Mouse (Mus musculus): Measurements from ENCODE around the gene Xpa. TPM values are rescaled to one million over a fixed set of nuclear protein-coding genes. Genes with fewer than 3 reads are reported as not detected.

Xpa gene
- polyA plus RNA-seq, 1 experiment from 2014 or later = 27.4 TPM

- no peaks in the 10 kb centered on the region for H3K4me1 ChIP-seq
- H3K9ac ChIP-seq (replicated peaks) = no peak overlapping the region
- no peak overlapping the region for H3K4me2 ChIP-seq
- no peaks in the 10 kb centered on the region for H3K27me3 ChIP-seq (replicated peaks)
- no peaks in the 10 kb centered on the region for H3K9me3 ChIP-seq (replicated peaks)
- 87% methylated on average over 9 of the region's 9 CpGs for WGBS
- no peak overlapping the region for H3K4me3 ChIP-seq (replicated peaks)
- H3K27ac ChIP-seq (replicated peaks) = no peak overlapping the region
- no peak for ATAC-seq (ENCODE audit: low FRiP score)
- peaks cover 82% of the 10 kb centered on the region for H3K36me3 ChIP-seq
These were observed 10.2 kb downstream of the Xpa start for GRCm38 (mm10) chr4:46185890-46186289.

- peaks cover 78% of the 10 kb centered on the region for H3K36me3 ChIP-seq
- H3K27me3 ChIP-seq (replicated peaks) = no peaks in the 10 kb centered on the region
- no peak overlapping the region for H3K27ac ChIP-seq (replicated peaks)
- H3K4me2 ChIP-seq = no peak overlapping the region
- 81% methylated on average over 8 of the region's 8 CpGs for WGBS
- no peaks in the 10 kb centered on the region for H3K9me3 ChIP-seq (replicated peaks)
- H3K4me3 ChIP-seq (replicated peaks) = no peak overlapping the region
- H3K9ac ChIP-seq (replicated peaks) = no peak overlapping the region
- no peak for ATAC-seq (ENCODE audit: low FRiP score)
- H3K4me1 ChIP-seq = no peaks in the 10 kb centered on the region
These were observed 10.7 kb downstream of the Xpa start for GRCm38 (mm10) chr4:46185423-46185822.

GRCm38 (mm10) chr4:46182181-46182580 is 13.9 kb downstream of the Xpa start:
- no peak overlapping the region for H3K9ac ChIP-seq (replicated peaks)

GRCm38 (mm10) chr4:46181168-46181567 is 14.9 kb downstream of the Xpa start:
- no peaks in the 10 kb centered on the region for H3K9me3 ChIP-seq (replicated peaks)
- no peaks in the 10 kb centered on the region for H3K4me1 ChIP-seq
- H3K4me3 ChIP-seq (replicated peaks) = no peak overlapping the region
- no peak overlapping the region for H3K4me2 ChIP-seq
- no peak for ATAC-seq (ENCODE audit: low FRiP score)
- H3K27ac ChIP-seq (replicated peaks) = no peak overlapping the region
- no peaks in the 10 kb centered on the region for H3K27me3 ChIP-seq (replicated peaks)
- 60% methylated on average over 6 of the region's 6 CpGs for WGBS
- no peak overlapping the region for H3K9ac ChIP-seq (replicated peaks)
- peaks cover 83% of the 10 kb centered on the region for H3K36me3 ChIP-seq

More at GRCm38 (mm10) chr4:46182181-46182580, 13.9 kb downstream of the Xpa start:
- Histone ChIP-seq H3K4me3 (replicated peaks) (no peak overlapping the region), H3K36me3 (peaks cover 74% of the 10 kb centered on the region), H3K4me2 (no peak overlapping the region), H3K27ac (replicated peaks) (no peak overlapping the region), H3K27me3 (replicated peaks) (no peaks in the 10 kb centered on the region), H3K9me3 (replicated peaks) (no peaks in the 10 kb centered on the region), H3K4me1 (no peaks in the 10 kb centered on the region)
- ATAC-seq (ENCODE audit: low FRiP score) = no peak
- WGBS = 90% methylated on average over 7 of the region's 7 CpGs

GRCm38 (mm10) chr4:46177496-46177895 is 18.6 kb downstream of the Xpa start:
- no peaks in the 10 kb centered on the region for H3K9me3 ChIP-seq (replicated peaks)
- H3K4me2 ChIP-seq = no peak overlapping the region
- no peaks in the 10 kb centered on the region for H3K27me3 ChIP-seq (replicated peaks)
- H3K4me1 ChIP-seq = no peaks in the 10 kb centered on the region
- H3K36me3 ChIP-seq = peaks cover 81% of the 10 kb centered on the region
- WGBS = 90% methylated on average over 7 of the region's 7 CpGs
- H3K27ac ChIP-seq (replicated peaks) = no peak overlapping the region
- H3K9ac ChIP-seq (replicated peaks) = no peak overlapping the region
- ATAC-seq (ENCODE audit: low FRiP score) = no peak
- no peak overlapping the region for H3K4me3 ChIP-seq (replicated peaks)

- no peak for ATAC-seq (ENCODE audit: low FRiP score)
- no peaks in the 10 kb centered on the region for H3K9me3 ChIP-seq (replicated peaks)
- no peaks in the 10 kb centered on the region for H3K4me1 ChIP-seq
These were observed 19.1 kb downstream of the Xpa start for GRCm38 (mm10) chr4:46177018-46177417.

GRCm38 (mm10) chr4:46176313-46176712 is 19.8 kb downstream of the Xpa start:
- WGBS = 76% methylated on average over 4 of the region's 4 CpGs
- Histone ChIP-seq H3K9ac (replicated peaks) (no peak overlapping the region), H3K4me3 (replicated peaks) (no peak overlapping the region), H3K9me3 (replicated peaks) (no peaks in the 10 kb centered on the region), H3K4me1 (no peaks in the 10 kb centered on the region), H3K36me3 (peaks cover 80% of the 10 kb centered on the region), H3K4me2 (no peak overlapping the region), H3K27me3 (replicated peaks) (no peaks in the 10 kb centered on the region), H3K27ac (replicated peaks) (no peak overlapping the region)
- no peak for ATAC-seq (ENCODE audit: low FRiP score)

More at GRCm38 (mm10) chr4:46177018-46177417, 19.1 kb downstream of the Xpa start:
- Histone ChIP-seq H3K36me3 (peaks cover 80% of the 10 kb centered on the region), H3K9ac (replicated peaks) (no peak overlapping the region), H3K4me2 (no peak overlapping the region), H3K4me3 (replicated peaks) (no peak overlapping the region), H3K27ac (replicated peaks) (no peak overlapping the region), H3K27me3 (replicated peaks) (no peaks in the 10 kb centered on the region)
- WGBS = 81% methylated on average over 5 of the region's 5 CpGs

GRCm38 (mm10) chr4:46171761-46172160 is 24.4 kb downstream of the Xpa start:
- H3K4me2 ChIP-seq = no peak overlapping the region
- 82% methylated on average over 7 of the region's 7 CpGs for WGBS
- H3K27ac ChIP-seq (replicated peaks) = no peak overlapping the region
- ATAC-seq (ENCODE audit: low FRiP score) = no peak
- peaks cover 91% of the 10 kb centered on the region for H3K36me3 ChIP-seq
- H3K9ac ChIP-seq (replicated peaks) = no peak overlapping the region
- no peaks in the 10 kb centered on the region for H3K9me3 ChIP-seq (replicated peaks)
- no peaks in the 10 kb centered on the region for H3K27me3 ChIP-seq (replicated peaks)
- H3K4me3 ChIP-seq (replicated peaks) = no peak overlapping the region
- H3K4me1 ChIP-seq = no peaks in the 10 kb centered on the region

GRCm38 (mm10) chr4:46165831-46166230 is 30.3 kb downstream of the Xpa start:
- Histone ChIP-seq H3K27ac (replicated peaks) (no peak overlapping the region), H3K9ac (replicated peaks) (no peak overlapping the region), H3K36me3 (peaks cover 90% of the 10 kb centered on the region), H3K4me2 (no peak overlapping the region), H3K27me3 (replicated peaks) (no peaks in the 10 kb centered on the region), H3K9me3 (replicated peaks) (no peaks in the 10 kb centered on the region), H3K4me1 (no peaks in the 10 kb centered on the region), H3K4me3 (replicated peaks) (no peak overlapping the region)
- ATAC-seq (ENCODE audit: low FRiP score) = no peak
- WGBS = 92% methylated on average over 5 of the region's 5 CpGs

GRCm38 (mm10) chr4:46164027-46164426 is 32.1 kb downstream of the Xpa start:
- Histone ChIP-seq H3K4me1 (no peaks in the 10 kb centered on the region), H3K36me3 (peaks cover 87% of the 10 kb centered on the region), H3K27ac (replicated peaks) (no peak overlapping the region), H3K9me3 (replicated peaks) (no peaks in the 10 kb centered on the region), H3K4me2 (no peak overlapping the region), H3K4me3 (replicated peaks) (no peak overlapping the region), H3K9ac (replicated peaks) (no peak overlapping the region), H3K27me3 (replicated peaks) (no peaks in the 10 kb centered on the region)
- WGBS = 87% methylated on average over 2 of the region's 2 CpGs
- ATAC-seq (ENCODE audit: low FRiP score) = no peak

GRCm38 (mm10) chr4:46151903-46152544 is 44.1 kb downstream of the Xpa start:
- no peak for ATAC-seq (ENCODE audit: low FRiP score)
- Histone ChIP-seq H3K4me2 (no peak overlapping the region), H3K9me3 (replicated peaks) (no peaks in the 10 kb centered on the region), H3K27ac (replicated peaks) (no peak overlapping the region), H3K9ac (replicated peaks) (no peak overlapping the region), H3K27me3 (replicated peaks) (no peaks in the 10 kb centered on the region), H3K4me1 (no peaks in the 10 kb centered on the region), H3K4me3 (replicated peaks) (no peak overlapping the region), H3K36me3 (peaks cover 76% of the 10 kb centered on the region)
- 97% methylated on average over 12 of the region's 12 CpGs for WGBS

GRCm38 (mm10) chr4:46146881-46147280 is 49.2 kb downstream of the Xpa start:
- Histone ChIP-seq H3K27me3 (replicated peaks) (no peaks in the 10 kb centered on the region), H3K9me3 (replicated peaks) (no peaks in the 10 kb centered on the region), H3K4me1 (no peaks in the 10 kb centered on the region; the same call in 1 of the 2 replicates), H3K27ac (replicated peaks) (no peak overlapping the region), H3K36me3 (peaks cover 39% of the 10 kb centered on the region), H3K4me2 (no peak overlapping the region), H3K9ac (replicated peaks) (no peak overlapping the region), H3K4me3 (replicated peaks) (no peak overlapping the region)
- 97% methylated on average over 1 of the region's 1 CpGs for WGBS
- ATAC-seq (ENCODE audit: low FRiP score) = no peak

Measured in neural tube, embryonic 15.5 days (tissue).